Mouse (Mus musculus) bone marrow, adult 2 months (tissue): ENCODE results near the gene Spag9. TPM values are rescaled to one million over a fixed set of nuclear protein-coding genes. Genes with fewer than 3 reads are reported as not detected.

Source experiments
- H3K27ac ChIP-seq: fragments of 200-500 bp; 2 replicates; pipeline ENCODE4 v1.5.1; 2012; ENCODE audit warnings: low read depth, mild to moderate bottlenecking, control low read depth, inconsistent platforms, low read length; ENCODE audit not compliant: control insufficient read depth, poor library complexity, insufficient read depth
- H3K4me1 ChIP-seq: fragments of 200-500 bp; 2 replicates; pipeline ENCODE4 v1.6.1; 2011; ENCODE audit warnings: low read length; ENCODE audit not compliant: control insufficient read depth, insufficient read depth
- H3K4me3 ChIP-seq: fragments of 200-500 bp; replicated peaks from 2 replicates; pipeline ENCODE3; 2011; ENCODE audit warnings: mild to moderate bottlenecking, low read depth, low read length, control low read depth; ENCODE audit not compliant: control insufficient read depth
- CTCF ChIP-seq: fragments of 200-500 bp; IDR thresholded peaks from 2 replicates; pipeline ENCODE4 v1.5.1; 2011; ENCODE audit warnings: low read length, control low read depth; ENCODE audit not compliant: control insufficient read depth, insufficient read depth
- POLR2A ChIP-seq: fragments of 200-500 bp; IDR thresholded peaks from 2 replicates; pipeline ENCODE4 v1.6.1; 2011; ENCODE audit warnings: low read depth, mild to moderate bottlenecking, control low read depth, low read length, borderline replicate concordance; ENCODE audit not compliant: control insufficient read depth
- WGBS: fragments of 180-500 bp; shearing (Covaris S2); methylation state at CpG from one replicate; pipeline ENCODE4 v1.1.7; 2018; 5-methylcytosine and 5-hydroxymethylcytosine counted together
- polyA plus RNA-seq: library from polyadenylated mRNA; stranded (reverse); fragments of >200 nt; gene quantifications from 2 replicates; pipeline ENCODE4 v1.2.4, GENCODE M21; 2011; ENCODE audit warnings: low replicate concordance; ENCODE audit not compliant: missing spikeins, insufficient read depth, insufficient read length

Spag9 gene
- polyA plus RNA-seq, 1 experiment, result 22.7 TPM

GRCm38 (mm10) chr11:94115408-94115807, 119.5 kb downstream of the Spag9 start:
- no peaks in the 10 kb centered on the region; the same call in 1 of the 2 replicates for H3K4me1 ChIP-seq
- H3K4me3 ChIP-seq, result no peak overlapping the region
- 96% methylated on average over 5 of the region's 5 CpGs for WGBS
- H3K27ac ChIP-seq, result no peak overlapping the region
- no peak for TF ChIP-seq POLR2A
- TF ChIP-seq CTCF, result no peak

GRCm38 (mm10) chr11:94116655-94117054, 120.8 kb downstream of the Spag9 start:
- no peaks in the 10 kb centered on the region; the same call in 1 of the 2 replicates for H3K4me1 ChIP-seq
- 92% methylated on average over 7 of the region's 7 CpGs for WGBS
- TF ChIP-seq POLR2A (no peak), CTCF (no peak)
- no peak overlapping the region for H3K27ac ChIP-seq
- no peak overlapping the region for H3K4me3 ChIP-seq

GRCm38 (mm10) chr11:94117836-94118235, 121.9 kb downstream of the Spag9 start:
- H3K27ac ChIP-seq, result no peak overlapping the region
- H3K4me1 ChIP-seq, result no peaks in the 10 kb centered on the region; the same call in 1 of the 2 replicates
- H3K4me3 ChIP-seq, result no peak overlapping the region
- TF ChIP-seq POLR2A, result no peak
- no peak for TF ChIP-seq CTCF
- whole genome bisulfite sequencing, result 69% methylated on average over 6 of the region's 6 CpGs

GRCm38 (mm10) chr11:94118612-94119011, 122.7 kb downstream of the Spag9 start:
- no peak overlapping the region for H3K4me3 ChIP-seq
- TF ChIP-seq CTCF (no peak), POLR2A (no peak)
- H3K4me1 ChIP-seq, result no peaks in the 10 kb centered on the region; the same call in 1 of the 2 replicates
- no peak overlapping the region; the same call in 1 of the 2 replicates for H3K27ac ChIP-seq

GRCm38 (mm10) chr11:94120690-94121089, 124.8 kb downstream of the Spag9 start:
- H3K4me1 ChIP-seq, result no peaks in the 10 kb centered on the region; the same call in 1 of the 2 replicates
- no peak overlapping the region for H3K27ac ChIP-seq
- H3K4me3 ChIP-seq, result no peak overlapping the region
- WGBS, result 81% methylated on average over 3 of the region's 3 CpGs
- no peak for TF ChIP-seq CTCF
- no peak for TF ChIP-seq POLR2A

GRCm38 (mm10) chr11:94121501-94121900, 125.6 kb downstream of the Spag9 start:
- no peaks in the 10 kb centered on the region; the same call in 1 of the 2 replicates for H3K4me1 ChIP-seq
- 90% methylated on average over 10 of the region's 10 CpGs for WGBS
- TF ChIP-seq POLR2A, result no peak
- TF ChIP-seq CTCF, result no peak

GRCm38 (mm10) chr11:94122341-94123030, 126.6 kb downstream of the Spag9 start:
- Histone ChIP-seq H3K27ac (no peak overlapping the region; the same call in 1 of the 2 replicates), H3K4me1 (no peaks in the 10 kb centered on the region; the same call in 1 of the 2 replicates), H3K4me3 (no peak overlapping the region)
- TF ChIP-seq POLR2A (no peak), CTCF (no peak)
- WGBS, result 68% methylated on average over 9 of the region's 9 CpGs

More at GRCm38 (mm10) chr11:94121501-94121900, 125.6 kb downstream of the Spag9 start:
- Histone ChIP-seq H3K27ac (no peak overlapping the region), H3K4me3 (no peak overlapping the region)

- no peak for TF ChIP-seq CTCF
- TF ChIP-seq POLR2A, result no peak
- no peak overlapping the region for H3K4me3 ChIP-seq
- 87% methylated on average over 9 of the region's 9 CpGs for WGBS
- no peaks in the 10 kb centered on the region; the same call in 1 of the 2 replicates for H3K4me1 ChIP-seq
- no peak overlapping the region for H3K27ac ChIP-seq
Observed at GRCm38 (mm10) chr11:94126701-94127100, 130.8 kb downstream of the Spag9 start.
